In the genomic region with DNA sequence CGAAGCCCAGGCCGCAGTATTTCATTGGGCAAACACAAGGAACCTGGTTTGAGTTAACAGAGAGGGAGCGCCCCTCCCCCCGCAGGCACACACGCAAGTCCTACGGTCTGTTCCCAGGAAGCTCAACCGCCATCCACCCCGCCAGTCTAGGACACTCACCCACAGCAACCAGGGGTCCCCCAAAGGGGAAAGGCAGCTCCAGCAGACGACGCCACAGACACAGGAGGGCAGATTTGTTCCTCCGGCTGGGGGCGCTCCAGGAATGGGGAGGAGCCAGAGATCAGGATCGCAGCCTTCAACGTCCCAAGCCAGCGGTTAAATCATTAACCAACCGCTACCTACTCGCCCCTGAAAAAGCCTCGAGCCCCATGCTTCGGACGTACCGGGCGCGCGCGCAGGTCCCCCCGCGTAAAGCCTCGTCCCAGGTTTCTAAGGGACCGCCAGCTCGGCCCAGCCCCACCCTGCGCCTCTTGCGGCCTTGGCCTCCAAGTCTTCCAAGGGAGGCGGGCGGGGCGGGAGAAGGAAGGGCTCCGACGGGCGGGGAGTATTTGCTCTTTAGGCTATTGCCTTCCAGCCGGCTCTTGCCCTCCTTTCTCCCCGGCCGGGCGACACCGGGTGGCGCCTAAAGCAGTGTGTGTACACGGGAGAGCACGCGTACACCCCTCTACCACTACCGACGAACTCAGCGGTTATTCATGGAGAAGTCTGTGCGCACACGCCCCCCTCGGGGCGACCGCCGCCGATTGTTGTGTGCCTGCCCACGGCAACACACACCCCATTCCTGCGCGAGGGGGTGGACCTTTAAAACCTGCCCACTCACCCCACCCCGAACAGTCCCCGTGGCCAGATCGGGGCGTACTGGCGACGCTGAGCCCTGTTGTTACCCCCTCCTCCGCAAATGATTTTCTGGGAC, we compare ENCODE assay signal across 8 mouse cellular contexts. TPM values are rescaled to one million over a fixed set of nuclear protein-coding genes. Genes with fewer than 3 reads are reported as not detected.
A peak's percentile ranks its signal among the peaks of the same experiment; 100 is the strongest.
DNase-seq lines count a peak whose midpoint lies in the region; ATAC-seq and TF ChIP-seq lines count a peak whose summit lies in the region.

No protein-coding gene starts in this region.

- no peak for TF ChIP-seq EP300 in lung, postnatal 0 days (IDR thresholded peaks at IDR 0.05)

- no peaks in the 10 kb centered on the region for H3K9me3 ChIP-seq in lung, postnatal 0 days (ENCODE audit: low read length)

- TF ChIP-seq CTCF in lung, postnatal 0 days (IDR thresholded peaks at IDR 0.05), result peak; percentile 70

- under 1% methylated on average over 62 of the region's 67 CpGs for WGBS in lung, postnatal 0 days

- ATAC-seq in hematopoietic stem cell, adult 5-6 weeks (replicated peaks in 1 of 2; ENCODE audit: insufficient read depth in 1 of 2, low FRiP score in 2 of 2, low TSS enrichment in 1 of 2, low read depth in 1 of 2, poor library complexity in 2 of 2, severe bottlenecking in 2 of 2), result peak; percentile 27 to 33
- ATAC-seq in lung, postnatal 0 days, result peak; percentile 55

- peak overlapping the region; percentile 94 for H3K4me3 ChIP-seq in lung, postnatal 0 days (ENCODE audit: low read depth, low read length)

- H3K27ac ChIP-seq in lung, postnatal 0 days (ENCODE audit: low read length), result peak overlapping the region; percentile 100

- DNase-seq in NIH3T3 (ENCODE audit: low read depth), result peak; percentile 90
- peak; percentile 25 for DNase-seq in cerebellum, adult 8-10 months
- DNase-seq in forelimb bud, embryonic 11.5 days (ENCODE audit: low read depth, low spot score), result peak; percentile 89
- peak; percentile 82 to 83 for DNase-seq in layer of hippocampus, postnatal 10 days (ENCODE audit: low spot score in 2 of 2)
- DNase-seq in lung, postnatal 0 days (ENCODE audit: low spot score), result peak; percentile 90
- DNase-seq in ovary, postnatal 10 days (ENCODE audit: low spot score), result peak; percentile 61
- peak; percentile 89 for DNase-seq in thymus, postnatal 14 days

- H3K9ac ChIP-seq in lung, postnatal 0 days (replicated peaks; ENCODE audit: low read depth), result peak overlapping the region; percentile 99

- peaks cover 24% of the 10 kb centered on the region for H3K4me1 ChIP-seq in lung, postnatal 0 days (ENCODE audit: insufficient read depth, low read depth, low read length)

- H3K27me3 ChIP-seq in lung, postnatal 0 days (replicated peaks; ENCODE audit: insufficient read depth, low read length), result no peaks in the 10 kb centered on the region

- H3K4me2 ChIP-seq in lung, postnatal 0 days (replicated peaks; ENCODE audit: low read depth, low read length), result peak overlapping the region; percentile 78

- H3K36me3 ChIP-seq in lung, postnatal 0 days (ENCODE audit: insufficient read depth, low read length), result no peaks in the 10 kb centered on the region

RNA-seq across cellular contexts. Expression of a gene that starts 0.9 kb away (rescaled TPM):
- 6.1 and 7.9 TPM in 2 replicates for total RNA-seq in hematopoietic stem cell, adult 5-6 weeks (2017)
- total RNA-seq in layer of hippocampus, postnatal 10 days (2021), result 10 to 100 TPM; 43.2 to 47.6 TPM
- polyA plus RNA-seq in lung, postnatal 0 days (2015; fragmentation: Nextera tagmentation; extraction: Ambion mirVana), result 92.8 and 116 TPM in 2 replicates

RNA-seq across cellular contexts. Expression of a gene that starts 41.0 kb away (rescaled TPM):
- total RNA-seq in hematopoietic stem cell, adult 5-6 weeks (2017), result not detected in 2 replicates
- not detected for total RNA-seq in layer of hippocampus, postnatal 10 days (2021)
- 0.17 and 0.25 TPM in 2 replicates for polyA plus RNA-seq in lung, postnatal 0 days (2015; fragmentation: Nextera tagmentation; extraction: Ambion mirVana)

Comparison
In these comparisons a context has a peak if more than half of its experiments do, and no peak if none do; other contexts are left out.
1. Peak in every context shown above with its lines: DNase-seq, ATAC-seq, H3K4me3 ChIP-seq and H3K27ac ChIP-seq.
2. DNase-seq: peak in every context shown above with its lines; median percentile 90 in NIH3T3; 90 in lung, postnatal 0 days; 89 in forelimb bud, embryonic 11.5 days; 89 in thymus, postnatal 14 days; 82 in layer of hippocampus, postnatal 10 days; 61 in ovary, postnatal 10 days; 25 in cerebellum, adult 8-10 months.